Mouse (Mus musculus) embryonic facial prominence, embryonic 15.5 days (tissue): ENCODE measurements at regions not wholly inside any gene's neighbourhood (a gene's known extent, or its start where the extent isn't known, plus 50 kb on each side); places are given as distances from the start of the nearest gene placed in this dataset.

Source experiments
- ATAC-seq: fragments of 200-750 bp; cut with Nextera tagmentation; 2 replicates; pipeline ENCODE4 v1.8.0; 2017; ENCODE audit warnings: low read depth, moderate TSS enrichment; ENCODE audit not compliant: insufficient number of reproducible peaks, low FRiP score, low TSS enrichment
- H3K27ac ChIP-seq: fragments of 300-500 bp; sonication (generic); replicated peaks from 2 replicates; pipeline ENCODE4 v1.5.1; 2015; ENCODE audit warnings: mild to moderate bottlenecking, inconsistent platforms
- H3K27me3 ChIP-seq: fragments of 300-500 bp; sonication (generic); 2 replicates; pipeline ENCODE4 v1.6.1; 2015; ENCODE audit warnings: inconsistent platforms
- H3K36me3 ChIP-seq: fragments of 300-500 bp; sonication (generic); 2 replicates; pipeline ENCODE4 v1.6.1; 2015; ENCODE audit warnings: mild to moderate bottlenecking, inconsistent platforms
- H3K4me1 ChIP-seq: fragments of 300-500 bp; sonication (generic); 2 replicates; pipeline ENCODE4 v1.6.1; 2015; ENCODE audit warnings: inconsistent platforms
- H3K4me2 ChIP-seq: fragments of 300-500 bp; sonication (generic); replicated peaks from 2 replicates; pipeline ENCODE4 v1.6.1; 2015; ENCODE audit warnings: mild to moderate bottlenecking, inconsistent platforms
- H3K4me3 ChIP-seq: fragments of 300-500 bp; sonication (generic); replicated peaks from 2 replicates; pipeline ENCODE4 v1.5.1; 2015; ENCODE audit warnings: mild to moderate bottlenecking, inconsistent platforms
- H3K9ac ChIP-seq: fragments of 300-500 bp; sonication (generic); 2 replicates; pipeline ENCODE4 v1.6.1; 2015; ENCODE audit warnings: inconsistent platforms
- H3K9me3 ChIP-seq: fragments of 300-500 bp; sonication (generic); replicated peaks from 2 replicates; pipeline ENCODE4 v1.6.1; 2016; ENCODE audit warnings: inconsistent platforms
- WGBS: fragments of 180-500 bp; shearing (Covaris S2); methylation state at CpG from one replicate; pipeline ENCODE4 v1.1.7; 2015; 5-methylcytosine and 5-hydroxymethylcytosine counted together

- Histone ChIP-seq H3K9ac (no peak overlapping the region), H3K4me2 (no peak overlapping the region), H3K27me3 (no peaks in the 10 kb centered on the region), H3K27ac (no peak overlapping the region), H3K36me3 (no peaks in the 10 kb centered on the region), H3K9me3 (no peaks in the 10 kb centered on the region), H3K4me1 (no peaks in the 10 kb centered on the region), H3K4me3 (no peak overlapping the region)
- ATAC-seq = no peak
- WGBS = 42% methylated on average over 3 of the region's 3 CpGs
Observed at GRCm38 (mm10) chr10:83942101-83942500, 219.4 kb downstream of the 1500009L16Rik start.

DNA sequence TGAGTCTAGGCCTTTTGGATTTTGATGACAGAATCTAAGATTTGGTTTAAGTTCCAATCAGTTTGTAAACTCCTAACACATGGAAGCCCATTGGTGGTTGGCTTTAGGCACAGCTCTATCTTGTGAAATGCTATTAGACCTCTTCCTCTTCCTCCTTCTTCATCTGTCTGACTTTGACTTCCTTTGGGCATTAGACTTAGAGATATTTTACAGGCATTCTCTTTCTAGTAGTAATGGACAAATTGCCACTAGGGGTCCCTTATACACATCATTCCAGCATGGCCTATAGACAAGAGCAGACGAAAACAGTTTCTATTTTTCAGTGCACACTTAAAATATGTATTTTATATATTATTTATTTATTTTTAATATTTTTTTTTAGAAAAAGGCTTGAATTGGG lies 221.5 kb downstream of the 1500009L16Rik start:
- Histone ChIP-seq H3K9me3 (no peaks in the 10 kb centered on the region), H3K36me3 (no peaks in the 10 kb centered on the region), H3K27ac (no peak overlapping the region), H3K27me3 (no peaks in the 10 kb centered on the region), H3K9ac (no peak overlapping the region), H3K4me1 (no peaks in the 10 kb centered on the region), H3K4me2 (no peak overlapping the region), H3K4me3 (no peak overlapping the region)
- no peak for ATAC-seq
- 67% methylated on average over 1 of the region's 1 CpGs for WGBS

DNA sequence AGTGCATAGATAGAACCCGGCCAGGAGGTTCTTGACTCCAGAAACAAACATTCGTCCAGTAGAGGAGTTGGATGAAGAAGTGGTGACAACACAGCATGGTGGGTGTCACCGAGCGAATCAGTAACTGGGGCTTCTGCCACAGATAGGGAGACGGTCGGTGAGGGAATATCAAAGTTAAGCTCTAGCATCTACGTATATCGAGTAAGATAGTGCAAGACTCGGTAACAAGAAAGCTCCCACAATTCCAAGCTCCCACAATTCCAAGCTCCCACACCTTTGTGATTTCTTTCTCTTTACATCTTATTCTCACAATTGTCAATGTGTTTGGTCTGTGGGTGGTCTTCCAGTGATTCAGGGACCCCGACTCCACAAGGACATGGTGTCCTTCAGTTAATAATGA lies 222.2 kb downstream of the 1500009L16Rik start:
- no peaks in the 10 kb centered on the region for H3K9me3 ChIP-seq
- no peak for ATAC-seq
- H3K4me3 ChIP-seq = no peak overlapping the region
- no peaks in the 10 kb centered on the region for H3K36me3 ChIP-seq
- H3K27ac ChIP-seq = no peak overlapping the region
- H3K4me1 ChIP-seq = no peaks in the 10 kb centered on the region
- WGBS = 95% methylated on average over 10 of the region's 10 CpGs
- H3K4me2 ChIP-seq = no peak overlapping the region
- no peak overlapping the region for H3K9ac ChIP-seq
- H3K27me3 ChIP-seq = no peaks in the 10 kb centered on the region

- Histone ChIP-seq H3K9ac (no peak overlapping the region), H3K9me3 (no peaks in the 10 kb centered on the region), H3K27me3 (no peaks in the 10 kb centered on the region), H3K4me3 (no peak overlapping the region), H3K4me2 (no peak overlapping the region), H3K4me1 (no peaks in the 10 kb centered on the region), H3K27ac (no peak overlapping the region), H3K36me3 (no peaks in the 10 kb centered on the region)
- no peak for ATAC-seq
- WGBS = 83% methylated on average over 9 of the region's 9 CpGs
Observed at GRCm38 (mm10) chr10:83945503-83945902, 222.8 kb downstream of the 1500009L16Rik start.

DNA sequence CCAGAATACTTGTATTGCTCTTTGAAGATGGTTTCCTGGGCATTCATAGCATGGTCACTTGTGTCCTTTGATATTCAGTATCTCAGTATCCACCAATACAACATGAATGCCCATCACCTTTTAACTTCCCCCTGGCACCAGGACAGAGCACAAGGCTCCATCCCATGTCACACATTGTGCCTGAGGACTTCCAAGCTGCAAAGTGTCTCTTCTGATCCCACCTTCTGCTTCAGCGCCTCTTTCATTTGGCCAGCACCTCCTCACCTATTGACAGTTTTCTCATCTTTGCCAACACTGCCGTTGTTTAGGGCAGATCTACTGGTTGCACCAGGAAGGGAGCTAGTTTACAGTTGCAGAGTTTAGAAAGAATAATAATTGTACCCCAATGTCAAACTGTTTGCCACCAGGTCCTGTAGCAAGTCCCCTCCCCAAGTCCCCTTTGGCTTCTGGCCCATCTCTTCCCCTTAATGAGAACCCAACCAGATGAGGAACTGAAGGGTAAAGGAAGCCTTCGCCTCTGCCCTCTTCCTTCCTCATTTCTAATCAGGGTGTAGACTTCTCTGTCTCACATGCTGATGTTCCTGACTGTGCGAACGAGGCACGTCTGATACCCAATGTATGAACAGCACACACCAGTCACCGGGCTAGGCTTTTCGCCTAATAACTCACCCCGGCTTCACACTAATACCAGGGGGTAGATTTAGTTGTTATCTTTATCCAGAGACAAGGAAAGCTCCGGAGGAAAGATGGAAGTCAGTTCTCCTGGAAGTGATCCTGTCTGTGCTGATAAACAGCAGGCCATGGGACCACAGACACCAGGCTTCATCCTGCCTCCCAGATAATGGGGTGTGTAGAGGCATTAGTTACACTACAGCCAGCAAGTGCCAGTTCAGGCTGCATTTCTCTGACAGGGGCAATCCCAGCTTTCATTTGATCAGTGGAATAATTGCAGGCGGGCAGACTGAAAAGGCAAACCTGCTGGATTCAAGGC lies 223.8 kb downstream of the 1500009L16Rik start:
- no peak overlapping the region for H3K27ac ChIP-seq
- 77% methylated on average over 11 of the region's 11 CpGs for WGBS
- no peak overlapping the region for H3K4me3 ChIP-seq
- no peak overlapping the region for H3K9ac ChIP-seq
- H3K27me3 ChIP-seq = no peaks in the 10 kb centered on the region
- H3K4me2 ChIP-seq = no peak overlapping the region
- H3K36me3 ChIP-seq = no peaks in the 10 kb centered on the region
- H3K9me3 ChIP-seq = no peaks in the 10 kb centered on the region
- no peak for ATAC-seq
- H3K4me1 ChIP-seq = no peaks in the 10 kb centered on the region

- no peaks in the 10 kb centered on the region for H3K27me3 ChIP-seq
- H3K4me3 ChIP-seq = no peak overlapping the region
- H3K9ac ChIP-seq = no peak overlapping the region
- no peak for ATAC-seq
- no peaks in the 10 kb centered on the region for H3K36me3 ChIP-seq
- H3K4me2 ChIP-seq = no peak overlapping the region
- no peak overlapping the region for H3K27ac ChIP-seq
- no peaks in the 10 kb centered on the region for H3K4me1 ChIP-seq
- H3K9me3 ChIP-seq = no peaks in the 10 kb centered on the region
- 54% methylated on average over 18 of the region's 18 CpGs for whole genome bisulfite sequencing
Observed at GRCm38 (mm10) chr10:83957118-83957759, 234.6 kb downstream of the 1500009L16Rik start.

DNA sequence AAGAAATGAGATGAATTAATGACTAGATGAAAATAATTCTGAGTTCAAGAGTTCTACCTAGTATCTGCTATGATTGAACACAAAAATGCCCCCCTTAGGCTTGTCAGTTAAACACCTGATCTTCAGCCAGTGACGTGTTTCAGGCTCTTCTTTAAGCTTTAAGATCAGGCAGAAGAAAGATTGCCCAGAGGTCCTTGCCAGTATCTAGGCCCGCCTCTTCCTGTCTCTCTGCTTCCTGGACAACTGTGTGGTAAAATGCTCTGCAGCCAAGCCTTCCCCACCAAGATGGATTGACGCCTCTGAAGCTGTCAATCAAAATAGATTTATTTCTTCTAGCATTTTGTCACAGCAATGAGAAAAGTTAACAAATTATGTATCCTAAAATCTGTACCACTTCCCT lies 235.7 kb downstream of the 1500009L16Rik start:
- no peak for ATAC-seq

GRCm38 (mm10) chr10:83958826-83959225 lies 236.2 kb downstream of the 1500009L16Rik start:
- Histone ChIP-seq H3K9me3 (no peaks in the 10 kb centered on the region), H3K4me2 (no peak overlapping the region), H3K27me3 (no peaks in the 10 kb centered on the region), H3K4me1 (no peaks in the 10 kb centered on the region), H3K27ac (no peak overlapping the region), H3K4me3 (no peak overlapping the region), H3K36me3 (no peaks in the 10 kb centered on the region), H3K9ac (no peak overlapping the region)
- no peak for ATAC-seq
- 75% methylated on average over 2 of the region's 2 CpGs for WGBS

More for the DNA sequence above, 235.7 kb downstream of the 1500009L16Rik start:
- H3K36me3 ChIP-seq = no peaks in the 10 kb centered on the region
- H3K4me3 ChIP-seq = no peak overlapping the region
- H3K9ac ChIP-seq = no peak overlapping the region
- H3K4me2 ChIP-seq = no peak overlapping the region
- 75% methylated on average over 3 of the region's 3 CpGs for WGBS
- no peak overlapping the region for H3K27ac ChIP-seq
- no peaks in the 10 kb centered on the region for H3K27me3 ChIP-seq
- no peaks in the 10 kb centered on the region for H3K4me1 ChIP-seq
- H3K9me3 ChIP-seq = no peaks in the 10 kb centered on the region

GRCm38 (mm10) chr10:83963232-83963760 lies 240.6 kb downstream of the 1500009L16Rik start:
- WGBS = 74% methylated on average over 12 of the region's 12 CpGs
- Histone ChIP-seq H3K4me1 (0 out of 2 replicates have a peak, but pooled peaks cover 2% of the 10 kb centered on the region), H3K9me3 (no peaks in the 10 kb centered on the region), H3K27me3 (no peaks in the 10 kb centered on the region), H3K36me3 (no peaks in the 10 kb centered on the region), H3K4me2 (no peak overlapping the region), H3K27ac (no peak overlapping the region), H3K4me3 (no peak overlapping the region), H3K9ac (no peak overlapping the region)
- no peak for ATAC-seq

GRCm38 (mm10) chr10:83963779-83964643 lies 241.3 kb downstream of the 1500009L16Rik start:
- WGBS = 27% methylated on average over 12 of the region's 12 CpGs
- H3K27me3 ChIP-seq = no peaks in the 10 kb centered on the region
- no peak overlapping the region for H3K27ac ChIP-seq
- no peak overlapping the region for H3K9ac ChIP-seq
- no peak overlapping the region for H3K4me3 ChIP-seq
- no peaks in the 10 kb centered on the region for H3K9me3 ChIP-seq
- H3K4me1 ChIP-seq = 0 out of 2 replicates have a peak, but pooled peaks cover 2% of the 10 kb centered on the region
- no peaks in the 10 kb centered on the region for H3K36me3 ChIP-seq
- no peak overlapping the region for H3K4me2 ChIP-seq
- ATAC-seq = no peak

GRCm38 (mm10) chr10:83964838-83965237 lies 242.2 kb downstream of the 1500009L16Rik start:
- Histone ChIP-seq H3K4me2 (no peak overlapping the region), H3K27ac (no peak overlapping the region), H3K9ac (no peak overlapping the region), H3K4me3 (no peak overlapping the region), H3K9me3 (no peaks in the 10 kb centered on the region), H3K4me1 (0 out of 2 replicates have a peak, but pooled peaks cover 2% of the 10 kb centered on the region), H3K27me3 (no peaks in the 10 kb centered on the region), H3K36me3 (no peaks in the 10 kb centered on the region)
- ATAC-seq = no peak
- 67% methylated on average over 5 of the region's 5 CpGs for WGBS
